Mouse (Mus musculus) cerebellum, adult 2 months (tissue): Measurements from ENCODE around the gene Hdgf.

ENCODE experiments used
- CTCF ChIP-seq: fragments of 200-500 bp; IDR thresholded peaks from 2 replicates; pipeline ENCODE4 v1.5.1; 2011; ENCODE audit warnings: low read depth, mild to moderate bottlenecking, control low read depth, low read length, moderate library complexity, borderline replicate concordance; ENCODE audit not compliant: insufficient read depth
- POLR2A ChIP-seq: fragments of 200-500 bp; IDR thresholded peaks from 2 replicates; pipeline ENCODE4 v1.6.1; 2011; ENCODE audit warnings: low read length, control low read depth, borderline replicate concordance; ENCODE audit not compliant: insufficient read depth

GRCm38 (mm10) chr3:87891481-87891880 lies 14.6 kb upstream of the Hdgf start:
- no peak for TF ChIP-seq POLR2A
- TF ChIP-seq CTCF = no peak
